Mouse (Mus musculus): ENCODE results near the gene Smok2b.
"Not testable (repeated sequence)": the region's sequence is repeated elsewhere in the genome, so short reads cannot be mapped to it uniquely, and the experiment has no call there.

The Smok2b gene

GRCm38 (mm10) chr17:13229957-13230356 lies at the start of gene Smok2b:
Gene Smok2b (plus strand): TSS chr17:13230257.
- not testable (repeated sequence) for DNase-seq (ENCODE audit: low read depth)

GRCm38 (mm10) chr17:13180491-13180890 lies 49.6 kb upstream of the Smok2b start:
- not testable (repeated sequence) for DNase-seq (ENCODE audit: low read depth)

GRCm38 (mm10) chr17:13182712-13183111 lies 47.3 kb upstream of the Smok2b start:
- not testable (repeated sequence) for DNase-seq (ENCODE audit: low read depth)

- not testable (repeated sequence) for DNase-seq (ENCODE audit: low read depth)
Measured at GRCm38 (mm10) chr17:13184514-13184913, 45.5 kb upstream of the Smok2b start.

- not testable (repeated sequence) for DNase-seq (ENCODE audit: low read depth)
Measured at GRCm38 (mm10) chr17:13186541-13186940, 43.5 kb upstream of the Smok2b start.

- not testable (repeated sequence) for DNase-seq (ENCODE audit: low read depth)
Measured at GRCm38 (mm10) chr17:13187621-13188020, 42.4 kb upstream of the Smok2b start.

GRCm38 (mm10) chr17:13188846-13189245 lies 41.2 kb upstream of the Smok2b start:
- not testable (repeated sequence) for DNase-seq (ENCODE audit: low read depth)

- DNase-seq (ENCODE audit: low read depth): not testable (repeated sequence)
Measured at GRCm38 (mm10) chr17:13190836-13191583, 39.0 kb upstream of the Smok2b start.

GRCm38 (mm10) chr17:13196486-13196885 lies 33.6 kb upstream of the Smok2b start:
- not testable (repeated sequence) for DNase-seq (ENCODE audit: low read depth)

- not testable (repeated sequence) for DNase-seq (ENCODE audit: low read depth)
Measured at GRCm38 (mm10) chr17:13198812-13199211, 31.2 kb upstream of the Smok2b start.

GRCm38 (mm10) chr17:13199880-13200409 lies 30.1 kb upstream of the Smok2b start:
- DNase-seq (ENCODE audit: low read depth): not testable (repeated sequence)

GRCm38 (mm10) chr17:13201551-13201950 lies 28.5 kb upstream of the Smok2b start:
- not testable (repeated sequence) for DNase-seq (ENCODE audit: low read depth)

GRCm38 (mm10) chr17:13202453-13203107 lies 27.5 kb upstream of the Smok2b start:
- DNase-seq (ENCODE audit: low read depth): not testable (repeated sequence)

GRCm38 (mm10) chr17:13205247-13205646 lies 24.8 kb upstream of the Smok2b start:
- not testable (repeated sequence) for DNase-seq (ENCODE audit: low read depth)

GRCm38 (mm10) chr17:13206491-13206890 lies 23.6 kb upstream of the Smok2b start:
- DNase-seq (ENCODE audit: low read depth): no peak

- not testable (repeated sequence) for DNase-seq (ENCODE audit: low read depth)
Measured at GRCm38 (mm10) chr17:13208460-13208859, 21.6 kb upstream of the Smok2b start.

- no peak for DNase-seq (ENCODE audit: low read depth)
Measured at GRCm38 (mm10) chr17:13212136-13212850, 17.8 kb upstream of the Smok2b start.

GRCm38 (mm10) chr17:13214169-13214568 lies 15.9 kb upstream of the Smok2b start:
- DNase-seq (ENCODE audit: low read depth): no peak

GRCm38 (mm10) chr17:13215595-13215994 lies 14.5 kb upstream of the Smok2b start:
- no peak for DNase-seq (ENCODE audit: low read depth)

GRCm38 (mm10) chr17:13220888-13221287 lies 9.2 kb upstream of the Smok2b start, which contains the start of gene Smok2a:
Gene Smok2a (plus strand): TSS chr17:13221188.
- DNase-seq (ENCODE audit: low read depth): no peak

GRCm38 (mm10) chr17:13221921-13222320 lies 8.1 kb upstream of the Smok2b start:
- DNase-seq (ENCODE audit: low read depth): not testable (repeated sequence)

- not testable (repeated sequence) for DNase-seq (ENCODE audit: low read depth)
Measured at GRCm38 (mm10) chr17:13239461-13239860, 9.4 kb downstream of the Smok2b start.

Measured in induced T-regulatory cell, adult 2 months (primary cell).